Mouse (Mus musculus) midbrain, embryonic 12.5 days (tissue): ENCODE results near the gene Irgc1. TPM values are rescaled to one million over a fixed set of nuclear protein-coding genes. Genes with fewer than 3 reads are reported as not detected.

Experiments used
- ATAC-seq: fragments of 200-750 bp; cut with Nextera tagmentation; 2 replicates; pipeline ENCODE4 v1.8.0; 2017; ENCODE audit warnings: low read depth, moderate TSS enrichment, moderate library complexity; ENCODE audit not compliant: low FRiP score
- H3K27ac ChIP-seq: fragments of 300-500 bp; sonication (generic); replicated peaks from 2 replicates; pipeline ENCODE4 v1.5.1; 2016; ENCODE audit warnings: mild to moderate bottlenecking
- H3K27me3 ChIP-seq: fragments of 300-500 bp; sonication (generic); 2 replicates; pipeline ENCODE4 v1.6.1; 2016; ENCODE audit warnings: mild to moderate bottlenecking
- H3K36me3 ChIP-seq: fragments of 300-500 bp; sonication (generic); 2 replicates; pipeline ENCODE4 v1.6.1; 2016
- H3K4me1 ChIP-seq: fragments of 300-500 bp; sonication (generic); 2 replicates; pipeline ENCODE4 v1.6.1; 2016
- H3K4me2 ChIP-seq: fragments of 300-500 bp; sonication (generic); replicated peaks from 2 replicates; pipeline ENCODE4 v1.6.1; 2016; ENCODE audit warnings: mild to moderate bottlenecking, moderate library complexity
- H3K4me3 ChIP-seq: fragments of 300-500 bp; sonication (generic); 2 replicates; pipeline ENCODE4 v1.5.1; 2016; ENCODE audit warnings: mild to moderate bottlenecking
- H3K9ac ChIP-seq: fragments of 300-500 bp; sonication (generic); replicated peaks from 2 replicates; pipeline ENCODE4 v1.6.1; 2016; ENCODE audit warnings: mild to moderate bottlenecking, moderate library complexity
- H3K9me3 ChIP-seq: fragments of 300-500 bp; sonication (generic); 2 replicates; pipeline ENCODE4 v1.6.1; 2016; ENCODE audit warnings: mild to moderate bottlenecking
- WGBS: fragments of 180-500 bp; shearing (Covaris S2); methylation state at CpG from one replicate; pipeline ENCODE4 v1.1.7; 2016; 5-methylcytosine and 5-hydroxymethylcytosine counted together
- polyA plus RNA-seq: library from polyadenylated mRNA; unstranded; fragments of >200 nt; fragmentation: Nextera tagmentation; extraction: Ambion mirVana; gene quantifications from 2 replicates; pipeline ENCODE4 v1.2.1, GENCODE M21; 2016

The Irgc1 gene
- polyA plus RNA-seq, 1 experiment from 2014 or later: not detected

- no peak overlapping the region for H3K9ac ChIP-seq
- H3K4me1 ChIP-seq: no peaks in the 10 kb centered on the region
- no peak overlapping the region for H3K27ac ChIP-seq
- no peak overlapping the region for H3K4me2 ChIP-seq
- no peak overlapping the region for H3K4me3 ChIP-seq
- 80% methylated on average over 16 of the region's 16 CpGs for WGBS
- no peak for ATAC-seq
- H3K9me3 ChIP-seq: peaks cover 7% of the 10 kb centered on the region
- no peaks in the 10 kb centered on the region for H3K36me3 ChIP-seq
- peaks cover 10% of the 10 kb centered on the region; the same call in 1 of the 2 replicates for H3K27me3 ChIP-seq
Observed at GRCm38 (mm10) chr7:24429413-24430112, 22.5 kb downstream of the Irgc1 start.

GRCm38 (mm10) chr7:24428725-24429124 lies 23.4 kb downstream of the Irgc1 start:
- peaks cover 10% of the 10 kb centered on the region; the same call in 1 of the 2 replicates for H3K27me3 ChIP-seq
- no peak overlapping the region for H3K9ac ChIP-seq
- H3K4me1 ChIP-seq: no peaks in the 10 kb centered on the region
- 82% methylated on average over 5 of the region's 5 CpGs for WGBS
- ATAC-seq: no peak
- H3K4me2 ChIP-seq: no peak overlapping the region
- no peaks in the 10 kb centered on the region for H3K36me3 ChIP-seq
- H3K27ac ChIP-seq: no peak overlapping the region
- no peak overlapping the region for H3K4me3 ChIP-seq
- H3K9me3 ChIP-seq: peaks cover 7% of the 10 kb centered on the region

- Histone ChIP-seq H3K4me1 (peaks cover 2% of the 10 kb centered on the region; the same call in 1 of the 2 replicates), H3K4me3 (no peak overlapping the region), H3K4me2 (no peak overlapping the region), H3K27ac (no peak overlapping the region), H3K9ac (no peak overlapping the region), H3K36me3 (0 out of 2 replicates have a peak, but pooled peaks cover 3% of the 10 kb centered on the region), H3K9me3 (no peaks in the 10 kb centered on the region), H3K27me3 (0 out of 2 replicates have a peak, but pooled peaks cover under 1% of the 10 kb centered on the region)
- ATAC-seq: no peak
- 92% methylated on average over 8 of the region's 8 CpGs for WGBS
Observed at GRCm38 (mm10) chr7:24427168-24427567, 24.9 kb downstream of the Irgc1 start.

GRCm38 (mm10) chr7:24425919-24426318 lies 26.2 kb downstream of the Irgc1 start:
- no peak overlapping the region for H3K4me3 ChIP-seq
- peaks cover 4% of the 10 kb centered on the region; the same call in 1 of the 2 replicates for H3K4me1 ChIP-seq
- H3K27ac ChIP-seq: no peak overlapping the region
- no peak overlapping the region for H3K4me2 ChIP-seq
- peaks cover 10% of the 10 kb centered on the region; the same call in 1 of the 2 replicates for H3K36me3 ChIP-seq
- no peaks in the 10 kb centered on the region for H3K9me3 ChIP-seq
- no peak overlapping the region for H3K9ac ChIP-seq
- no peak for ATAC-seq
- no peaks in the 10 kb centered on the region for H3K27me3 ChIP-seq
- 85% methylated on average over 9 of the region's 9 CpGs for WGBS

- H3K4me2 ChIP-seq: no peak overlapping the region
- no peaks in the 10 kb centered on the region for H3K9me3 ChIP-seq
- H3K4me1 ChIP-seq: peaks cover 15% of the 10 kb centered on the region
- H3K27ac ChIP-seq: no peak overlapping the region
- no peak overlapping the region for H3K4me3 ChIP-seq
- H3K36me3 ChIP-seq: peaks cover 20% of the 10 kb centered on the region; the same call in 1 of the 2 replicates
- WGBS: 87% methylated on average over 12 of the region's 12 CpGs
- no peaks in the 10 kb centered on the region for H3K27me3 ChIP-seq
- no peak overlapping the region; the same call in 1 of the 2 replicates for H3K9ac ChIP-seq
- no peak for ATAC-seq
Observed at GRCm38 (mm10) chr7:24423956-24424732, 28.0 kb downstream of the Irgc1 start.

GRCm38 (mm10) chr7:24423107-24423763 lies 28.9 kb downstream of the Irgc1 start:
- Histone ChIP-seq H3K36me3 (peaks cover 20% of the 10 kb centered on the region; the same call in 1 of the 2 replicates), H3K9me3 (no peaks in the 10 kb centered on the region), H3K4me3 (no peak overlapping the region), H3K4me1 (peaks cover 18% of the 10 kb centered on the region), H3K4me2 (no peak overlapping the region), H3K27ac (no peak overlapping the region), H3K27me3 (no peaks in the 10 kb centered on the region), H3K9ac (no peak overlapping the region)
- ATAC-seq: no peak
- 88% methylated on average over 15 of the region's 15 CpGs for WGBS

GRCm38 (mm10) chr7:24422251-24422650 lies 29.8 kb downstream of the Irgc1 start:
- no peak overlapping the region for H3K4me2 ChIP-seq
- peak overlapping the region; percentile 11 for H3K27ac ChIP-seq
- peaks cover 21% of the 10 kb centered on the region; the same call in 1 of the 2 replicates for H3K36me3 ChIP-seq
- no peak for ATAC-seq
- no peak overlapping the region for H3K9ac ChIP-seq
- no peak overlapping the region for H3K4me3 ChIP-seq
- no peaks in the 10 kb centered on the region for H3K9me3 ChIP-seq
- no peaks in the 10 kb centered on the region for H3K27me3 ChIP-seq
- peaks cover 18% of the 10 kb centered on the region for H3K4me1 ChIP-seq
- WGBS: 69% methylated on average over 8 of the region's 8 CpGs

GRCm38 (mm10) chr7:24421648-24422047 lies 30.4 kb downstream of the Irgc1 start:
- Histone ChIP-seq H3K4me1 (peaks cover 18% of the 10 kb centered on the region), H3K36me3 (peaks cover 25% of the 10 kb centered on the region; the same call in 1 of the 2 replicates), H3K9ac (no peak overlapping the region), H3K4me2 (no peak overlapping the region), H3K4me3 (no peak overlapping the region), H3K27me3 (no peaks in the 10 kb centered on the region), H3K9me3 (no peaks in the 10 kb centered on the region), H3K27ac (peak overlapping the region; percentile 11; the same call in 1 of the 2 replicates)
- WGBS: 66% methylated on average over 7 of the region's 7 CpGs
- ATAC-seq: peak; percentile 31; the same call in 1 of the 2 replicates

GRCm38 (mm10) chr7:24419579-24419978 lies 32.5 kb downstream of the Irgc1 start:
- no peaks in the 10 kb centered on the region for H3K27me3 ChIP-seq
- H3K9ac ChIP-seq: no peak overlapping the region
- H3K4me1 ChIP-seq: peaks cover 18% of the 10 kb centered on the region
- H3K36me3 ChIP-seq: peaks cover 33% of the 10 kb centered on the region; the same call in 1 of the 2 replicates
- WGBS: 39% methylated on average over 8 of the region's 8 CpGs
- H3K9me3 ChIP-seq: no peaks in the 10 kb centered on the region
- H3K27ac ChIP-seq: peak overlapping the region; percentile 56; the same call in 1 of the 2 replicates
- no peak overlapping the region for H3K4me3 ChIP-seq
- no peak overlapping the region; the same call in 1 of the 2 replicates for H3K4me2 ChIP-seq
- ATAC-seq: peak; percentile 57

- no peak for ATAC-seq
- 85% methylated on average over 7 of the region's 7 CpGs for WGBS
- Histone ChIP-seq H3K36me3 (peaks cover 19% of the 10 kb centered on the region; the same call in 1 of the 2 replicates), H3K9ac (no peak overlapping the region), H3K27ac (no peak overlapping the region), H3K4me3 (no peak overlapping the region), H3K4me1 (peaks cover 13% of the 10 kb centered on the region), H3K4me2 (no peak overlapping the region), H3K27me3 (no peaks in the 10 kb centered on the region), H3K9me3 (no peaks in the 10 kb centered on the region)
Observed at GRCm38 (mm10) chr7:24415261-24415660, 36.8 kb downstream of the Irgc1 start.

- ATAC-seq: no peak
- Histone ChIP-seq H3K4me3 (no peak overlapping the region), H3K36me3 (peaks cover 16% of the 10 kb centered on the region; the same call in 1 of the 2 replicates), H3K27ac (no peak overlapping the region), H3K9me3 (no peaks in the 10 kb centered on the region), H3K9ac (no peak overlapping the region), H3K4me2 (no peak overlapping the region), H3K27me3 (no peaks in the 10 kb centered on the region), H3K4me1 (no peaks in the 10 kb centered on the region; the same call in 1 of the 2 replicates)
- 93% methylated on average over 3 of the region's 3 CpGs for WGBS
Observed at GRCm38 (mm10) chr7:24413630-24414029, 38.5 kb downstream of the Irgc1 start.
